Mouse (Mus musculus) CH12.LX (cell line): ENCODE measurements around the gene Sh2d6. TPM values are rescaled to one million over a fixed set of nuclear protein-coding genes. Genes with fewer than 3 reads are reported as not detected.

Experiments used
- DNase-seq: peaks from one replicate; pipeline ENCODE4 v3.0.0-alpha.2; 2013; ENCODE audit errors: extremely low read depth
- H3K27ac ChIP-seq: 2 replicates; pipeline ENCODE4 v1.5.1; 2012; ENCODE audit warnings: low read depth, mild to moderate bottlenecking, control low read depth, moderate library complexity; ENCODE audit not compliant: insufficient read depth
- H3K27me3 ChIP-seq: replicated peaks from 2 replicates; pipeline ENCODE3; 2012; ENCODE audit warnings: inconsistent platforms
- H3K36me3 ChIP-seq, 2 experiments: replicated peaks in 1 of 2; 2 replicates each; pipeline versions ENCODE3 to v1.6.1; 2012; ENCODE audit warnings: inconsistent platforms in 1 of 2, low read length in 1 of 2, mild to moderate bottlenecking in 1 of 2, mixed read lengths in 1 of 2, moderate library complexity in 1 of 2; ENCODE audit not compliant: control insufficient read depth in 1 of 2, insufficient read depth in 1 of 2
- H3K4me1 ChIP-seq, 2 experiments: 2 replicates each; pipeline ENCODE4 v1.6.1; 2012; ENCODE audit warnings: inconsistent platforms in 1 of 2, moderate library complexity in 1 of 2; ENCODE audit not compliant: insufficient read depth in 2 of 2, control insufficient read depth in 1 of 2
- H3K4me2 ChIP-seq: 2 replicates; pipeline ENCODE4 v1.6.1; 2012; ENCODE audit warnings: low read depth, mild to moderate bottlenecking, control low read depth; ENCODE audit not compliant: poor library complexity, insufficient read depth, severe bottlenecking
- H3K4me3 ChIP-seq, 3 experiments: fragments of 150-350 bp in 1 of 3; sonication (generic) in 1 of 3; replicated peaks in 1 of 3; 2 replicates each; pipeline versions ENCODE3 to v1.5.1; 2011 to 2012; ENCODE audit warnings: low read depth in 2 of 3, low read length in 2 of 3, mild to moderate bottlenecking in 2 of 3, moderate library complexity in 2 of 3, control low read depth in 1 of 3, improper control_type of control experiment in 1 of 3, inconsistent platforms in 1 of 3, mixed read lengths in 1 of 3; ENCODE audit not compliant: poor library complexity in 1 of 3
- H3K79me2 ChIP-seq: replicated peaks from 2 replicates; pipeline ENCODE4 v1.6.1; 2012; ENCODE audit warnings: mild to moderate bottlenecking, moderate library complexity; ENCODE audit not compliant: control insufficient read depth, poor library complexity, insufficient read depth, severe bottlenecking; ENCODE audit errors: extremely low read depth
- H3K9ac ChIP-seq: 2 replicates; pipeline ENCODE4 v1.6.1; 2012; ENCODE audit warnings: low read depth, mild to moderate bottlenecking, control low read depth, moderate library complexity; ENCODE audit not compliant: insufficient read depth
- H3K9me3 ChIP-seq: replicated peaks from 2 replicates; pipeline ENCODE3; 2012; ENCODE audit warnings: low read length, inconsistent platforms, mixed read lengths
- CHD1 ChIP-seq: IDR thresholded peaks from 2 replicates; pipeline ENCODE4 v1.6.1; 2012; ENCODE audit warnings: low read depth, low read length, improper control_type of control experiment, inconsistent platforms
- CHD2 ChIP-seq: IDR thresholded peaks from 2 replicates; pipeline ENCODE4 v1.6.1; 2011; ENCODE audit warnings: low read length, improper control_type of control experiment
- ELF1 ChIP-seq: IDR thresholded peaks from 2 replicates; pipeline ENCODE4 v1.6.1; 2014; ENCODE audit warnings: low read depth, mild to moderate bottlenecking, inconsistent platforms, low read length, improper control_type of control experiment
- ETS1 ChIP-seq: conservative IDR thresholded peaks from 2 replicates; pipeline ENCODE4 v1.6.1; 2012; ENCODE audit warnings: low read depth, mild to moderate bottlenecking, inconsistent platforms, low read length, improper control_type of control experiment, moderate library complexity
- HCFC1 ChIP-seq: IDR thresholded peaks from 2 replicates; pipeline ENCODE4 v1.6.1; 2012; ENCODE audit warnings: low read depth, mild to moderate bottlenecking, inconsistent platforms, low read length, improper control_type of control experiment
- IRF4 ChIP-seq: IDR thresholded peaks from 2 replicates; pipeline ENCODE4 v1.6.1; 2014; ENCODE audit warnings: low read depth, mild to moderate bottlenecking, inconsistent platforms, low read length, improper control_type of control experiment
- JUN ChIP-seq: IDR thresholded peaks from 2 replicates; pipeline ENCODE4 v1.6.1; 2011; ENCODE audit warnings: low read depth, mild to moderate bottlenecking, low read length, improper control_type of control experiment, moderate library complexity; ENCODE audit not compliant: insufficient read depth
- MAZ ChIP-seq: IDR thresholded peaks from 2 replicates; pipeline ENCODE4 v1.6.1; 2012; ENCODE audit warnings: low read depth, mild to moderate bottlenecking, inconsistent platforms, low read length, improper control_type of control experiment, moderate library complexity
- MEF2A ChIP-seq: IDR thresholded peaks from 2 replicates; pipeline ENCODE4 v1.6.1; 2014; ENCODE audit warnings: low read depth, mild to moderate bottlenecking, inconsistent platforms, low read length, improper control_type of control experiment, borderline replicate concordance
- MYC ChIP-seq: IDR thresholded peaks from 2 replicates; pipeline ENCODE4 v1.6.1; 2011; ENCODE audit warnings: low read depth, mild to moderate bottlenecking, improper control_type of control experiment, low read length
- RAD21 ChIP-seq: IDR thresholded peaks from 2 replicates; pipeline ENCODE4 v1.6.1; 2011; ENCODE audit warnings: low read depth, mild to moderate bottlenecking, low read length, improper control_type of control experiment, moderate library complexity
- SMC3 ChIP-seq: IDR thresholded peaks from 2 replicates; pipeline ENCODE4 v1.6.1; 2011; ENCODE audit warnings: low read depth, low read length, improper control_type of control experiment
- ZC3H11A ChIP-seq: IDR thresholded peaks from 2 replicates; pipeline ENCODE4 v1.6.1; 2012; ENCODE audit warnings: low read depth, mild to moderate bottlenecking, inconsistent platforms, low read length, improper control_type of control experiment
- dilution Hi-C: fragments of 300-500 bp; cut with MboI; formaldehyde crosslinking; loops from 2 replicates; pipeline ENCODE4 v1.14.3; 2020; ENCODE audit warnings: low sequenced_read_pairs; ENCODE audit not compliant: extremely low pct_unique_long_range_greater_than_20kb, extremely low pct_ligation_motif_present
- in situ Hi-C: fragments of 300-500 bp; cut with MboI; formaldehyde crosslinking; loops from 3 replicates; pipeline ENCODE4 v1.14.3; 2019; ENCODE audit warnings: low sequenced_read_pairs, low pct_ligation_motif_present, low pct_unique_long_range_greater_than_20kb, mixed read lengths
- polyA plus RNA-seq: library from polyadenylated mRNA; unstranded; fragments of >175 nt; gene quantifications from 2 replicates; pipeline ENCODE4 v1.2.1, GENCODE M21; 2012; ENCODE audit warnings: low read depth; ENCODE audit not compliant: insufficient read length
- total RNA-seq, 2 experiments: library from RNA; depleted of rRNA; stranded (reverse); fragments of 300-350 nt in 1 of 2; fragments of >200 nt in 1 of 2; gene quantifications; 2 replicates each; pipeline ENCODE4 v1.2.3; 2012 to 2014

Gene Sh2d6
- total and polyA plus RNA-seq, 3 experiments, result 0.78 to 4.9 (median 1.7) TPM

DNA sequence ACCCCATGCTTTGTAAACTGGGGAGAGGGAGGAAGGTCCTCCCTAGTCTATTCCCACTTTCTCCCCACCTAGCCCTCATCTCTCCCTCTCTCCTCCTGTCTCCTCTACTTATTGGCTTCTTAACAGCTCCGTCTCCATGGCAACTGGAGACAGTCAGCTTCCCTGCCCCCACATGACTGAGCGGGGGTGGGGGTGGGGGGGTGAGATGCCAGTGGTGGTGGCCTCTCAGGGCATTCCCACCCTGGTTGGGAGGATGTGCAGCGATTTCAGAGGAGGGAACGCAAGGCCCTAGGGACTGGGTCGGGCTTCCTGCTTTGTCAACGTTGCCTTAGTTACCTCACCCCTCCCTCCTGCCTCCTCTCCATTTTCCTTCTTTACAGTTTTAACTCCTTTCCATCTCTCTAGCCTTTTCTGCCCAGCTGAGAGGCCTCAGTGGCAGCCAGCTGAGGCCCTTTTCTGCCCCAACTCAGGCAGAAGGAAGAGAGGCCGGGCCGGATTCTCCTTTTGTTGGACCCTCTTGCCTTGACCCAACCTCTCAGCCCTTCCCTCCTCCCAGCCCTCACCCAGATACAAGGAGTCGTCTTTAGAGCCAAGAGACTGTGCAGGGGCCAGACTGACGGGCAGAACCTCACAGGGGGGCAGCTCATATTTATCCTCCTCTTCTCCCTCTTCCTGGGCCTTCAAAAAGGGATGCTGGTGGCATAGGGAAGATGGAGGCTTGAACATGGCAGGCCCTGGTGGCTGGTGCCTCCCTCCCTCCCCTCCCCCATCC is 1.4 kb downstream of the Sh2d6 start:
- TF ChIP-seq MYC (no peak), ZC3H11A (no peak), SMC3 (no peak), MAZ (peak; percentile 22; the same call in 1 of the 2 replicates), HCFC1 (no peak), ETS1 (0 out of 2 replicates have a peak, but pooled peaks have one; percentile 10), IRF4 (peak; percentile 8; the same call in 1 of the 2 replicates), CHD2 (peak; percentile 80), MEF2A (0 out of 2 replicates have a peak, but pooled peaks have one; percentile 16), ELF1 (0 out of 2 replicates have a peak, but pooled peaks have one; percentile 27)
- TF ChIP-seq, all 38 proteins: peak for 6
- dilution Hi-C loops, result no loop called here
- Histone ChIP-seq H3K4me1 (peaks cover 35 to 72% of the 10 kb centered on the region in 2 experiments), H3K27me3 (no peaks in the 10 kb centered on the region), H3K9me3 (no peaks in the 10 kb centered on the region), H3K9ac (no peak overlapping the region), H3K79me2 (no peaks in the 10 kb centered on the region), H3K36me3 (peaks cover 0 to 16% of the 10 kb centered on the region in 2 experiments), H3K4me2 (no peak overlapping the region; the same call in 1 of the 2 replicates), H3K27ac (no peak overlapping the region), H3K4me3 (no peak overlapping the region)
- in situ Hi-C loops, result no loop called here
- DNase-seq, result peak; percentile 41

DNA sequence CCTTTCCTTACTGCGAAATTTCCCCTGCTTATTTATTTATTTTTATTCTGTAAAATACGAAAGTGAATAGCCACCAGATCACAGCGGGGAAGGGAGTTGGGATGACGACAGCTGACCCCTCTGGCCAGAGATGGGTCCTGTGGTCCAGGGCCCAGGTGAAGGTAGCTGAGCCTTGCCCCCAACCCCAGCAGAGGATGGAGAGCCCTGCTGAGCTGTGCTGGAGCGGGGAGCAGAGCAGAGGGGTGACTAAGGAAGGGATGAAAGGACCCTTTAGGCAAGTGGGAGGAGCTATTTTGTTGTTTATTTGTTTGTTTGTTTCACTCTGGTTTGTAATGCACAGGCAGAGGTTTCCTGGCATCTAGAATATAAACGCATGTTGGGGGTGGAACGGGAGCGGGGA is 2.2 kb downstream of the Sh2d6 start:
- TF ChIP-seq MAZ (no peak), MYC (no peak), RAD21 (no peak), JUN (no peak), SMC3 (no peak), MEF2A (no peak), CHD1 (no peak)
- H3K27me3 ChIP-seq, result no peaks in the 10 kb centered on the region
- no peak for DNase-seq
- no peak overlapping the region for H3K4me3 ChIP-seq
- no peak overlapping the region for H3K4me2 ChIP-seq
- H3K9me3 ChIP-seq, result no peaks in the 10 kb centered on the region
- H3K9ac ChIP-seq, result no peak overlapping the region
- no peak overlapping the region for H3K27ac ChIP-seq
- no peaks in the 10 kb centered on the region for H3K79me2 ChIP-seq
- peaks cover 0 to 17% of the 10 kb centered on the region in 2 experiments for H3K36me3 ChIP-seq
- dilution Hi-C loops, result no loop called here
- in situ Hi-C loops, result no loop called here
- H3K4me1 ChIP-seq, result peaks cover 35 to 72% of the 10 kb centered on the region in 2 experiments
